Mouse (Mus musculus) E14TG2a.4 (cell line): Measurements from ENCODE around the gene Wfdc12.

Source experiments
- CTCF ChIP-seq: conservative IDR thresholded peaks from 2 replicates; pipeline ENCODE4 v1.5.1; 2014; ENCODE audit warnings: low read length
- NANOG ChIP-seq: IDR thresholded peaks from 2 replicates; pipeline ENCODE4 v1.6.1; 2014; ENCODE audit warnings: borderline replicate concordance, low read length, mixed read lengths
- POU5F1 ChIP-seq: IDR thresholded peaks from 2 replicates; pipeline ENCODE4 v1.6.1; 2014; ENCODE audit warnings: low read length, borderline replicate concordance

- TF ChIP-seq CTCF (no peak), POU5F1 (no peak), NANOG (no peak)
These were observed 7.1 kb downstream of the Wfdc12 start for GRCm38 (mm10) chr2:164183340-164183739.
